Mouse (Mus musculus): ENCODE measurements around the gene Yif1a. TPM values are rescaled to one million over a fixed set of nuclear protein-coding genes. Genes with fewer than 3 reads are reported as not detected.

The Yif1a gene
- polyA plus RNA-seq, 1 experiment, result 57.6 TPM

DNA sequence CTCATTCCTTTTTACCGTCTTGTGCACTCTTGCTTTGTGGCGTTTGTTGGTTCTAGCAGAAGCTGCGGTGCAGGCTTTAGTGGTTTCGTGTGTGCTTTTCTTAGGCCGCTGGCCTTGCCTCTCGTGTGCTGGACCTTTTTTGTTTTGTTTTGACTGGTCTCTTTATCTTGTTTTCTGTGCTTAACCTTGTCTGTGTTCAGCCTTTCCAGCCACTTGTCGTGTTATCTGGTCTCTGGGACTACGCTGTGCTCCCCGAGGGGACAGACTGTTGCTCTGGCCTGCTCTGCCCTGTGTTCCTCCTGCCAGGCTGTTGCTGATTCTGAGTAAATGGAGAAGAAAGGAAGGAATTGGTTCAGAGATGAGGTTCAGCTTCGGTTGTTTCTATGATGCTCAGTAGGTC lies 34.2 kb downstream of the Yif1a start:
- Histone ChIP-seq H3ac (ENCODE audit: control insufficient read depth, insufficient read length, low read depth) (no peak overlapping the region), H3K27me3 (ENCODE audit: control insufficient read depth, insufficient read depth, insufficient read length) (peaks cover 12% of the 10 kb centered on the region)
- no peak for TF ChIP-seq MYOD1 (IDR thresholded peaks at IDR 0.05; ENCODE audit: control insufficient read depth, insufficient read length, low read depth)
- no peak for TF ChIP-seq CTCF (IDR thresholded peaks at IDR 0.05; ENCODE audit: control insufficient read depth, insufficient read depth, insufficient read length)
- no peak for TF ChIP-seq FOSL1 (IDR thresholded peaks at IDR 0.05; ENCODE audit: insufficient read depth, low read length, poor library complexity, severe bottlenecking)
- no peak for TF ChIP-seq MAX (IDR thresholded peaks at IDR 0.05)

DNA sequence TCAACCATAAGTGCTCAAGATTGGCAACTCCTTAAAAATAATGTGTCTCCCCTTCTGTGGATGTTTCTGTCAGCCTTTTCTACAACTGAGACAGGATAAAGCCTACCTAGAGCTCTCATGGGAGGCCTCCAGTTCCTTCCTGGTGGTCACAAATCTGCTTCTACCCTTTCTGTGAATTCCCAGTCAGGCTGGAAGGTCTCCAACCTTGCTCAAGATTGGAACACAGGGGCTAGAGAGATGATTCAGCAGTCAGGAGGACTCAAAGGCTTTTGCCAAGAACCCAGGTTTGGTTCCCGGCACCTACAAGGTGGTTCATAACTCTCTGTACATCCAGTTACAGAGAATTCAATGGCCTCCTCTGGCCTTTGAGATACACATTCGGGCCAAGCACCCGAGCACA lies 34.9 kb downstream of the Yif1a start:
- no peak overlapping the region for H3ac ChIP-seq (ENCODE audit: control insufficient read depth, insufficient read length, low read depth)
- no peaks in the 10 kb centered on the region for H3K79me3 ChIP-seq (ENCODE audit: low read depth)

More for the DNA sequence above, 34.2 kb downstream of the Yif1a start:
- Histone ChIP-seq H3K79me3 (ENCODE audit: low read depth) (no peaks in the 10 kb centered on the region), H3K4me3 (ENCODE audit: insufficient read depth, poor library complexity, severe bottlenecking) (no peak overlapping the region), H3K36me3 (ENCODE audit: control insufficient read depth, insufficient read depth) (no peaks in the 10 kb centered on the region), H3K79me2 (ENCODE audit: control insufficient read depth, insufficient read depth) (peaks cover 3% of the 10 kb centered on the region)

DNA sequence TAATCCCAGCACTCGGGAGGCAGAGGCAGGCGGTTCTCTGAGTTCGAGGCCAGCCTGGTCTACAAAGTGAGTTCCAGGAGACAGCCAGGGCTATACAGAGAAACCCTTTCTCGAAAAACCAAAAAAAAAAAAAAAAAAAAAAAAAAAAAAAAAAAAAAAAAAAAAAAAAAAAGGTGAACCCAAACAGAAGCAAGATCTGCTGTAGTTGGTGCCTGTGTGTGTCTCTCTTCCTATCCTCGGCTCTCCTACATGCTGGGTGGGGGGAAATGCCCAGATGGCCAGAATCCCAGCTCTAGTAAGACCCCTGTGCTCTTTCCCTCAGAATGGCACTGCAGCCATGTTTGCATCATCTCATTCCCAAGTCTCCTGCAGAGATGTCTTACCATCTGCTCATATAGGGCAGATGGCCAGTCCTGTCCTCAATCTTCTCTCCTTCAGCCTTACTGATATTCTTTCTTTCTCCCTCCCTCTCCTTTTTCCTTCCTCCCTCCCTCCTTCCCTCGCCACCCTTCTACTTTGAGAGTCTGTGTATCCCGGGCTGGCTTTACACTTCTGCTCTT lies 35.8 kb downstream of the Yif1a start:
- Histone ChIP-seq H3K79me2 (ENCODE audit: control insufficient read depth, insufficient read depth) (no peaks in the 10 kb centered on the region), H3K36me3 (ENCODE audit: control insufficient read depth, insufficient read depth) (no peaks in the 10 kb centered on the region), H3ac (ENCODE audit: control insufficient read depth, insufficient read length, low read depth) (no peak overlapping the region), H3K79me3 (ENCODE audit: low read depth) (no peaks in the 10 kb centered on the region), H3K27me3 (ENCODE audit: control insufficient read depth, insufficient read depth, insufficient read length) (peaks cover 12% of the 10 kb centered on the region), H3K4me3 (ENCODE audit: insufficient read depth, poor library complexity, severe bottlenecking) (no peak overlapping the region)
- TF ChIP-seq CEBPB (IDR thresholded peaks at IDR 0.05; ENCODE audit: low read depth), result no peak
- no peak for TF ChIP-seq MYOG (IDR thresholded peaks at IDR 0.05; ENCODE audit: control insufficient read depth, extremely low read depth, insufficient read length)
- no peak for TF ChIP-seq CTCF (IDR thresholded peaks at IDR 0.05; ENCODE audit: control insufficient read depth, insufficient read depth, insufficient read length)
- TF ChIP-seq MAX (IDR thresholded peaks at IDR 0.05), result no peak
- no peak for TF ChIP-seq MYOD1 (IDR thresholded peaks at IDR 0.05; ENCODE audit: control insufficient read depth, insufficient read length, low read depth)
- TF ChIP-seq FOSL1 (IDR thresholded peaks at IDR 0.05; ENCODE audit: insufficient read depth, low read length, poor library complexity, severe bottlenecking), result no peak
- TF ChIP-seq USF1 (IDR thresholded peaks at IDR 0.05; ENCODE audit: low read depth), result no peak

More for the DNA sequence above, 34.9 kb downstream of the Yif1a start:
- H3K4me3 ChIP-seq (ENCODE audit: insufficient read depth, poor library complexity, severe bottlenecking), result no peak overlapping the region
- no peaks in the 10 kb centered on the region for H3K79me2 ChIP-seq (ENCODE audit: control insufficient read depth, insufficient read depth)
- TF ChIP-seq MYOG (IDR thresholded peaks at IDR 0.05; ENCODE audit: control insufficient read depth, extremely low read depth, insufficient read length) (no peak), CTCF (IDR thresholded peaks at IDR 0.05; ENCODE audit: control insufficient read depth, insufficient read depth, insufficient read length) (no peak)
- peaks cover 12% of the 10 kb centered on the region for H3K27me3 ChIP-seq (ENCODE audit: control insufficient read depth, insufficient read depth, insufficient read length)
- no peaks in the 10 kb centered on the region for H3K36me3 ChIP-seq (ENCODE audit: control insufficient read depth, insufficient read depth)

DNA sequence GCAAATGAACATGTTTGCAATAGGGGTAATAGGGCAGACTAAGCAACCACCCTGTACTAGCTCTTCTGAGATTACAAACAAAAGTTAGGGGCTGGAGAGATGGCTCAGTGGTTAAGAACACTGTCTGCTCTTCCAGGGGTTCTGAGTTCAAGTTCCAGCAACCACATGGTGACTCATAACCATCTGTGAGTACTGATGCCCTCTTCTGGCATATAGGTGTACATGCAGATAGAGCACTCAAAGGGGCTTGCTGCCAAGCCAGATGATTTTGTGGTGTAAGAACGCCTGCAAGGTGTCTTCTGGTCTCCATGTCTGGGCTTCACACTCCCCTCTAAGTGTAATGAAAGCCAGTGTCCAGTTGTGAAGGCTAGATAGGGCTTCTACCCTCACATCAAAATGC lies 41.4 kb downstream of the Yif1a start:
- Histone ChIP-seq H3ac (ENCODE audit: control insufficient read depth, insufficient read length, low read depth) (no peak overlapping the region), H3K27me3 (ENCODE audit: control insufficient read depth, insufficient read depth, insufficient read length) (peaks cover 4% of the 10 kb centered on the region), H3K79me3 (ENCODE audit: low read depth) (no peaks in the 10 kb centered on the region), H3K36me3 (ENCODE audit: control insufficient read depth, insufficient read depth) (no peaks in the 10 kb centered on the region), H3K4me3 (ENCODE audit: insufficient read depth, poor library complexity, severe bottlenecking) (no peak overlapping the region), H3K79me2 (ENCODE audit: control insufficient read depth, insufficient read depth) (no peaks in the 10 kb centered on the region)
- TF ChIP-seq MYOD1 (IDR thresholded peaks at IDR 0.05; ENCODE audit: control insufficient read depth, insufficient read length, low read depth) (no peak), FOSL1 (IDR thresholded peaks at IDR 0.05; ENCODE audit: insufficient read depth, low read length, poor library complexity, severe bottlenecking) (no peak), USF1 (IDR thresholded peaks at IDR 0.05; ENCODE audit: low read depth) (no peak), CTCF (IDR thresholded peaks at IDR 0.05; ENCODE audit: control insufficient read depth, insufficient read depth, insufficient read length) (no peak), CEBPB (IDR thresholded peaks at IDR 0.05; ENCODE audit: low read depth) (no peak), MAX (IDR thresholded peaks at IDR 0.05) (no peak), MYOG (IDR thresholded peaks at IDR 0.05; ENCODE audit: control insufficient read depth, extremely low read depth, insufficient read length) (no peak)

DNA sequence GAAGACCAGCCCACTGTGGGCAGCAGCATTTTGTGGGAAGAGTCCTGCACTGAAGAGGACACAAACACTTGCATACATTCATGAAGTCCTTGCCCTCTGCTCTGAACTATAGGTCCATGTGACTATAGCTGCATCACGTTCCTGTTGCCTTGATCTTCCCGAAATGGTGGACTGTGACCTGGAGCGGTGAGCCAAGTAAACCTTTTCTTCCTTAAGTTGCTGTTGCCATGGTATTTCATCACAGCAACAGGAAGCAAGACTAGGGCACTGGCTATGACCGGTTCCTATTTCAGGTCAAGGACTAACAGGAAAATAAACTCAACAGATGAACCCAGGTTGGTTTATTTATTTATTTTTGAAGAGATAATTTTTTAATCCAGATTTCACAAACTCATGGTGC lies 42.9 kb downstream of the Yif1a start:
- Histone ChIP-seq H3K79me2 (ENCODE audit: control insufficient read depth, insufficient read depth) (no peaks in the 10 kb centered on the region), H3K36me3 (ENCODE audit: control insufficient read depth, insufficient read depth) (no peaks in the 10 kb centered on the region), H3K27me3 (ENCODE audit: control insufficient read depth, insufficient read depth, insufficient read length) (peaks cover 4% of the 10 kb centered on the region), H3K4me3 (ENCODE audit: insufficient read depth, poor library complexity, severe bottlenecking) (no peak overlapping the region), H3ac (ENCODE audit: control insufficient read depth, insufficient read length, low read depth) (no peak overlapping the region), H3K79me3 (ENCODE audit: low read depth) (no peaks in the 10 kb centered on the region)
- TF ChIP-seq USF1 (IDR thresholded peaks at IDR 0.05; ENCODE audit: low read depth) (no peak), MAX (IDR thresholded peaks at IDR 0.05) (no peak), FOSL1 (IDR thresholded peaks at IDR 0.05; ENCODE audit: insufficient read depth, low read length, poor library complexity, severe bottlenecking) (no peak), CTCF (IDR thresholded peaks at IDR 0.05; ENCODE audit: control insufficient read depth, insufficient read depth, insufficient read length) (no peak), MYOD1 (IDR thresholded peaks at IDR 0.05; ENCODE audit: control insufficient read depth, insufficient read length, low read depth) (no peak), MYOG (IDR thresholded peaks at IDR 0.05; ENCODE audit: control insufficient read depth, extremely low read depth, insufficient read length) (no peak), CEBPB (IDR thresholded peaks at IDR 0.05; ENCODE audit: low read depth) (no peak)

DNA sequence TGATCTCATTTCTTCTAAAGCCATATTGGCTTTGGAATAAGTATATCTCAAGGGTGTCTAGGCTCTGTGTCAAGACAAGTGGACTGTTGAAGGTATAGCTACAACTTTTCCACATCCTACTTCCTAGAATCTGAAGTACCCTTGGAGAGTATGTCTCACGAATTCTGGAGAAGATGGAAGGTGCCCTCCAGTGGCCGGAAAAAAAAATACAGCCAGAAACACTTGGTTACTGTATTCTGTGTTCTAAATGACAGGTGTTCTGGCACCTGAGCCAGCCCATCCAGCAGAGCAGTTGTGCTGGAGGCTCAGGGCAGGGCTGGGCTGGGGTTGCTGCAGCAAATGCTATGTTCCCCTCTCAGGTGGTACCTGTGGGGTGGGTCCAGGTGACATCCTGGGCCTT lies 51.3 kb downstream of the Yif1a start:
- no peaks in the 10 kb centered on the region for H3K27me3 ChIP-seq (ENCODE audit: control insufficient read depth, insufficient read depth, insufficient read length)
- TF ChIP-seq USF1 (IDR thresholded peaks at IDR 0.05; ENCODE audit: low read depth) (no peak), MYOG (IDR thresholded peaks at IDR 0.05; ENCODE audit: control insufficient read depth, extremely low read depth, insufficient read length) (no peak), FOSL1 (IDR thresholded peaks at IDR 0.05; ENCODE audit: insufficient read depth, low read length, poor library complexity, severe bottlenecking) (no peak), MYOD1 (IDR thresholded peaks at IDR 0.05; ENCODE audit: control insufficient read depth, insufficient read length, low read depth) (no peak), CEBPB (IDR thresholded peaks at IDR 0.05; ENCODE audit: low read depth) (no peak), MAX (IDR thresholded peaks at IDR 0.05) (no peak), CTCF (IDR thresholded peaks at IDR 0.05; ENCODE audit: control insufficient read depth, insufficient read depth, insufficient read length) (no peak)
- H3K79me2 ChIP-seq (ENCODE audit: control insufficient read depth, insufficient read depth), result no peaks in the 10 kb centered on the region
- H3ac ChIP-seq (ENCODE audit: control insufficient read depth, insufficient read length, low read depth), result no peak overlapping the region
- no peaks in the 10 kb centered on the region for H3K36me3 ChIP-seq (ENCODE audit: control insufficient read depth, insufficient read depth)
- H3K79me3 ChIP-seq (ENCODE audit: low read depth), result no peaks in the 10 kb centered on the region
- H3K4me3 ChIP-seq (ENCODE audit: insufficient read depth, poor library complexity, severe bottlenecking), result no peak overlapping the region

Other genes starting within 250 kb of the Yif1a start
- gene Ccs, start 249.2 kb upstream of the Yif1a start, polyA plus RNA-seq (2012; fragmentation: generic; extraction: Trizol), result 36.6 TPM
- gene Ccdc87, start 249.2 kb upstream of the Yif1a start, polyA plus RNA-seq (2012; fragmentation: generic; extraction: Trizol), result 0.02 TPM
- 1.2 TPM for gene Ctsf, start 233.4 kb upstream of the Yif1a start, polyA plus RNA-seq (2012; fragmentation: generic; extraction: Trizol)
- gene Actn3, start 210.6 kb upstream of the Yif1a start, polyA plus RNA-seq (2012; fragmentation: generic; extraction: Trizol), result 20.8 TPM
- 5.4 TPM for gene Zdhhc24, start 209.9 kb upstream of the Yif1a start, polyA plus RNA-seq (2012; fragmentation: generic; extraction: Trizol)
- gene Bbs1, start 181.9 kb upstream of the Yif1a start, polyA plus RNA-seq (2012; fragmentation: generic; extraction: Trizol), result 2.2 TPM
- 68.2 TPM for gene Dpp3, start 160.3 kb upstream of the Yif1a start, polyA plus RNA-seq (2012; fragmentation: generic; extraction: Trizol)
- 1.3 TPM for gene Peli3, start 145.4 kb upstream of the Yif1a start, polyA plus RNA-seq (2012; fragmentation: generic; extraction: Trizol)
- gene Mrpl11, start 126.4 kb upstream of the Yif1a start, polyA plus RNA-seq (2012; fragmentation: generic; extraction: Trizol), result 100 TPM
- 0.60 TPM for gene Npas4, start 98.2 kb upstream of the Yif1a start, polyA plus RNA-seq (2012; fragmentation: generic; extraction: Trizol)
- gene Slc29a2, start 64.7 kb upstream of the Yif1a start, polyA plus RNA-seq (2012; fragmentation: generic; extraction: Trizol), result 8.9 TPM
- gene B4gat1, start 49.7 kb upstream of the Yif1a start, polyA plus RNA-seq (2012; fragmentation: generic; extraction: Trizol), result 28.1 TPM
- 1.5 TPM for gene AC124502.3, start 49.6 kb upstream of the Yif1a start, polyA plus RNA-seq (2012; fragmentation: generic; extraction: Trizol)
- gene Brms1, start 47.2 kb upstream of the Yif1a start, polyA plus RNA-seq (2012; fragmentation: generic; extraction: Trizol), result 55.3 TPM
- 48.9 TPM for gene Rin1, start 38.1 kb upstream of the Yif1a start, polyA plus RNA-seq (2012; fragmentation: generic; extraction: Trizol)
- gene Cd248, start 20.5 kb upstream of the Yif1a start, polyA plus RNA-seq (2012; fragmentation: generic; extraction: Trizol), result 3.2 TPM
- 4.6 TPM for gene Tmem151a, start 3.0 kb upstream of the Yif1a start, polyA plus RNA-seq (2012; fragmentation: generic; extraction: Trizol)
- gene Cnih2, start 10.0 kb downstream of the Yif1a start, polyA plus RNA-seq (2012; fragmentation: generic; extraction: Trizol), result 1.9 TPM
- 212 TPM for gene Rab1b, start 18.5 kb downstream of the Yif1a start, polyA plus RNA-seq (2012; fragmentation: generic; extraction: Trizol)
- gene Klc2, start 30.0 kb downstream of the Yif1a start, polyA plus RNA-seq (2012; fragmentation: generic; extraction: Trizol), result 30.5 TPM
- 10.1 TPM for gene Pacs1, start 184.6 kb downstream of the Yif1a start, polyA plus RNA-seq (2012; fragmentation: generic; extraction: Trizol)
- gene Sf3b2, start 206.9 kb downstream of the Yif1a start, polyA plus RNA-seq (2012; fragmentation: generic; extraction: Trizol), result 149 TPM
- gene Gal3st3, start 209.8 kb downstream of the Yif1a start, polyA plus RNA-seq (2012; fragmentation: generic; extraction: Trizol), result not detected
- gene Catsper1, start 247.2 kb downstream of the Yif1a start, polyA plus RNA-seq (2012; fragmentation: generic; extraction: Trizol), result not detected

Measured in C2C12 (cell line).